Mouse (Mus musculus) ES-E14 (cell line): Measurements from ENCODE around the gene Smarcal1. TPM values are rescaled to one million over a fixed set of nuclear protein-coding genes. Genes with fewer than 3 reads are reported as not detected.

ENCODE experiments used
- DNase-seq: peaks from one replicate; pipeline ENCODE4 v3.0.0-alpha.2; 2013; ENCODE audit warnings: low read depth, low spot score
- H3K27ac ChIP-seq: 2 replicates; pipeline ENCODE4 v1.5.1; 2012; ENCODE audit warnings: low read depth, mild to moderate bottlenecking, low read length, moderate library complexity, mixed read lengths; ENCODE audit not compliant: poor library complexity, insufficient read depth, severe bottlenecking
- H3K36me3 ChIP-seq: 2 replicates; pipeline ENCODE4 v1.6.1; 2012; ENCODE audit warnings: mild to moderate bottlenecking, low read length, moderate library complexity, mixed read lengths; ENCODE audit not compliant: control insufficient read depth, poor library complexity, insufficient read depth, severe bottlenecking
- H3K4me1 ChIP-seq, 2 experiments: fragments of 150-350 bp in 1 of 2; sonication (generic) in 1 of 2; 2 replicates each; pipeline ENCODE4 v1.6.1; 2012; ENCODE audit warnings: low read length in 2 of 2, mild to moderate bottlenecking in 1 of 2, mixed read lengths in 1 of 2; ENCODE audit not compliant: control insufficient read depth in 2 of 2, insufficient read depth in 2 of 2, poor library complexity in 1 of 2
- H3K4me3 ChIP-seq, 2 experiments: fragments of 150-350 bp in 1 of 2; sonication (generic) in 1 of 2; 2 replicates each; pipeline ENCODE4 v1.5.1; 2012; ENCODE audit warnings: low read length in 2 of 2, low read depth in 1 of 2, mild to moderate bottlenecking in 1 of 2, mixed read lengths in 1 of 2; ENCODE audit not compliant: insufficient read depth in 1 of 2, poor library complexity in 1 of 2, severe bottlenecking in 1 of 2
- H3K9ac ChIP-seq: 2 replicates; pipeline ENCODE4 v1.6.1; 2012; ENCODE audit warnings: low read depth, mild to moderate bottlenecking, low read length, mixed read lengths; ENCODE audit not compliant: poor library complexity, insufficient read depth, severe bottlenecking
- H3K9me3 ChIP-seq: fragments of 150-350 bp; sonication (generic); 2 replicates; pipeline ENCODE4 v1.6.1; 2012; ENCODE audit warnings: low read depth, mild to moderate bottlenecking, low read length; ENCODE audit not compliant: control insufficient read depth, insufficient read depth
- CHD2 ChIP-seq: IDR thresholded peaks from 2 replicates; pipeline ENCODE4 v1.6.1; 2014; ENCODE audit warnings: mild to moderate bottlenecking, low read depth, low read length, inconsistent platforms
- HCFC1 ChIP-seq: IDR thresholded peaks from 2 replicates; pipeline ENCODE4 v1.6.1; 2012; ENCODE audit warnings: low read length, inconsistent platforms, borderline replicate concordance; ENCODE audit not compliant: insufficient read depth
- MAFK ChIP-seq: IDR thresholded peaks from 2 replicates; pipeline ENCODE4 v1.6.1; 2014; ENCODE audit warnings: mild to moderate bottlenecking, low read depth, low read length, inconsistent platforms; ENCODE audit not compliant: insufficient read depth
- ZC3H11A ChIP-seq: IDR thresholded peaks from 2 replicates; pipeline ENCODE4 v1.6.1; 2012; ENCODE audit warnings: low read depth, mild to moderate bottlenecking, inconsistent platforms, low read length, borderline replicate concordance
- ZNF384 ChIP-seq: IDR thresholded peaks from 2 replicates; pipeline ENCODE4 v1.6.1; 2012; ENCODE audit warnings: low read depth, low read length, inconsistent platforms
- in situ Hi-C, 2 experiments: fragments of 600-800 bp; cut with MboI; formaldehyde crosslinking; loops; one replicate each; pipeline ENCODE4 v1.15.1; 2025; ENCODE audit warnings: low sequenced_read_pairs in 2 of 2, inconsistent platforms in 1 of 2; ENCODE audit not compliant: unreplicated experiment in 2 of 2
- total RNA-seq: library from RNA; depleted of rRNA; stranded (reverse); fragments of 300-350 nt; gene quantifications from 2 replicates; pipeline ENCODE4 v1.2.3, GENCODE M21; 2012

Gene Smarcal1
- total RNA-seq, 1 experiment: 20.9 TPM

DNA sequence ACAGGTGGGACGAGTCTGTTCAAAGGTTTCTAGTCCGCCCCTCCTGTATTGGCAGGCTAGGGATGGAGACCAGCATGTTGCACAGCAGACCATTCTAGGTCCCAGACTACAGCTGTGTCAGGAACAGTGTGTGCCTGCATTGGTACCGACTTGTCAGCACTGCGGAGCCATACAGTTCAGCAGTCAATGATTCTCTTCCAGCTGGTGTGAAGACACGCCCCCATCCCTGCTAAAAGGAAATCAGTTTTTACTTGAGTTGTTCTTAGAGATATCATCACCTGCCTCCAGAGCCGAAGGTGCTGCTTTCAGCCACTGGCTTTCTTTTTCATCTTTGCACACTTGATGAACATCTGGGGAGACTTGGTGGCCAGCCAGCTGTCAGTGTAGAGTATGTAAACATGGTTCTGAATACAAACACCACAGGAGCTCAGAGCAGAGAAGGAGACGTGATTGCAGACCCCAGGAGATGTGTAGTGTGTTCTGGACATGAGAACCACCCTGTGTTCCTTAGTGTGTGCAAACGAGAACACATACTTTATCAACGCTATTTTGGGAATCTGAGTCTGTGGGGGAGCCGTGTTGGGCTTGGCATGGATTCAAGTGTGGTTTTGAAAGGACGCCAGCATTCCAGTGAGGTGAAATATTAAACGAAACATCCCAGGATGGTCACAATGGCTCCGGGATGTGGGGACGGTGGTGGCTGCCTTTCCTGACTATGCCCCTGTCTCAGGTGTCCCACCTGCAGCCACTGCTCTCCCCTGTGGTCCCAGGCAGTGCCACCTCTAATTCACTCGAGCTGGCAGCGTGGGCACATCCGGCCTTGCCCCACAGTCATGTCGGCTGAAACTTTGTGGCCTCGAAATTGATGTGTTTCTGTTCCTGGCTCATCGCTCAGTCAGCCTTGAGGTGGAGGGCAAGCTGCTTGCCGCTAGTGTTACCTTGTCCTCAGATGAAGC is 16.4 kb downstream of the Smarcal1 start:
- no peak for DNase-seq
- no peak overlapping the region for H3K27ac ChIP-seq

DNA sequence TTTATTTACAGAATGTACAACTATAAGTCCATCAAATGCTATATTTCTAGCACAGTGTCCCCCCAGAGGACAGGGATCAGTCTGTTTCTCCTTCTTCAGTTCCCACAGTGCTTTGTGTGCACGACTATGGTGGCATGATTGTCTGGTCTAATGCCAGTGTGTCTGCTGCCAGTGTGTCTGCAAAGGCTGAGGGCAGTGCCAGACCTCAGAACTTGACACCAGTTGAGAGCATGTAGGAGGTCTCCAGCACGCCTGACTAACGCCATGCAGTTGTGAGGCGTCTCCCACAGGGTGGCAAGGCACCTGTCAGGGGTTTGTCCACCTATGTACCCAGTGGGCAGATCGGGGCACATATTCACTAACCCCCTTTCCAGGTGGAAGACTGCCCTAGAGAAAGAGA is 17.7 kb downstream of the Smarcal1 start:
- H3K9ac ChIP-seq: no peak overlapping the region
- H3K9me3 ChIP-seq: no peaks in the 10 kb centered on the region
- H3K27ac ChIP-seq: no peak overlapping the region
- TF ChIP-seq ZNF384 (no peak), MAFK (no peak), CHD2 (no peak), ZC3H11A (no peak), HCFC1 (no peak)
- in situ Hi-C loops: no loop called here
- peaks cover 10% of the 10 kb centered on the region; the same call in 1 of the 2 replicates for H3K36me3 ChIP-seq
- peaks cover 0 to 6% of the 10 kb centered on the region in 2 experiments; a peak in 1 of 4 replicates for H3K4me1 ChIP-seq
- H3K4me3 ChIP-seq: no peak overlapping the region
- no peak for DNase-seq

More for the DNA sequence above, 16.4 kb downstream of the Smarcal1 start:
- peaks cover 10% of the 10 kb centered on the region; the same call in 1 of the 2 replicates for H3K36me3 ChIP-seq
- H3K9me3 ChIP-seq: no peaks in the 10 kb centered on the region
- in situ Hi-C loops: no loop called here
- H3K4me1 ChIP-seq: peaks cover 0 to 6% of the 10 kb centered on the region in 2 experiments; a peak in 1 of 4 replicates
- TF ChIP-seq ZC3H11A (no peak), CHD2 (no peak), MAFK (no peak), HCFC1 (no peak), ZNF384 (no peak)
- H3K4me3 ChIP-seq: no peak overlapping the region
- H3K9ac ChIP-seq: no peak overlapping the region

DNA sequence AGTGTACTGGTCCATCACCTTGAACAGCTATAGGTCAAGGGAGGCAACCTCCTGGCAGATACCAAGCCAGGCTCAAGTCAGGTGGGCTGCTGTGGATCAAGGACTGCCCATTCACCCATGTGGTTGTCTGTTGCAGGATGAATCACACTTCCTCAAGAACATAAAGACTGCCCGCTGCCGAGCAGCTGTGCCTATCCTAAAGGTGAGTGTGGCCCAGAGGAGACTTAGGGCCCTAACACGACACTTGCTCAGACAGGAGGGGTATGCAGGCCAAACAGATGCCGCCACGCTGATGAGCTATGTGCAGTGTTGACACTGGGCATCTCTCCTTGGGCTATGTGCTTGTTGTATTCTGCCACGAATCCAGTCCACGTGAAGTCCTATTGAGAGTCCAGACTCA is 18.2 kb downstream of the Smarcal1 start:
- Histone ChIP-seq H3K27ac (no peak overlapping the region), H3K36me3 (peaks cover 10% of the 10 kb centered on the region; the same call in 1 of the 2 replicates), H3K4me1 (peaks cover 0 to 6% of the 10 kb centered on the region in 2 experiments; a peak in 1 of 4 replicates), H3K4me3 (no peak overlapping the region), H3K9ac (no peak overlapping the region), H3K9me3 (no peaks in the 10 kb centered on the region)
- in situ Hi-C loops: no loop called here
- no peak for TF ChIP-seq ZNF384
- TF ChIP-seq ZC3H11A: no peak
- no peak for TF ChIP-seq CHD2
- no peak for TF ChIP-seq MAFK
- no peak for TF ChIP-seq HCFC1
- no peak for DNase-seq

DNA sequence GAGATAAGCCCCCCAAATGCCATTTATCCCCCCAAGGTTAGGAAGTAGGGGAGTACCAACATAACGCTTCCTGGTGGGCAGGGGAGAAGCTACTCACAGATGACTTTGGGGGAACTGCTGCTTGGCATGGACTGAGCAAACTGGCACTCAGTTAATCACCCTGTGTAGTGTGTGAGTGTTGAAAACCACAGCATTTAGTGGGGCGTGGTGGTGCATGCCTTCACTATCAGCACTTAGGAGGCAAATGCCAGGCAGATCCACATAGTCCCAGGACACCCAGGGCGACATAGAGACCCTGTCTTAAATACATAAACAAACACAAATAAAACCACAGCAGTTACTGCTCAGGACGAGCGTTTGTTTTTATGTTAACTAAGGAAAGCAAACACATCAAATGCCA is 19.1 kb downstream of the Smarcal1 start:
- no peak overlapping the region for H3K4me3 ChIP-seq
- peaks cover 0 to 6% of the 10 kb centered on the region in 2 experiments; a peak in 1 of 4 replicates for H3K4me1 ChIP-seq
- H3K36me3 ChIP-seq: peaks cover 10% of the 10 kb centered on the region; the same call in 1 of the 2 replicates
- DNase-seq: no peak
- in situ Hi-C loops: no loop called here
- no peak overlapping the region for H3K27ac ChIP-seq
- H3K9ac ChIP-seq: no peak overlapping the region
- TF ChIP-seq ZC3H11A: no peak
- no peak for TF ChIP-seq CHD2
- TF ChIP-seq HCFC1: no peak
- no peak for TF ChIP-seq MAFK
- TF ChIP-seq ZNF384: no peak
- H3K9me3 ChIP-seq: no peaks in the 10 kb centered on the region
